Mouse (Mus musculus): ENCODE measurements around the gene 1700123L14Rik. TPM values are rescaled to one million over a fixed set of nuclear protein-coding genes. Genes with fewer than 3 reads are reported as not detected.

1700123L14Rik gene
- polyA plus RNA-seq, 1 experiment from 2014 or later, result 0.23 TPM

DNA sequence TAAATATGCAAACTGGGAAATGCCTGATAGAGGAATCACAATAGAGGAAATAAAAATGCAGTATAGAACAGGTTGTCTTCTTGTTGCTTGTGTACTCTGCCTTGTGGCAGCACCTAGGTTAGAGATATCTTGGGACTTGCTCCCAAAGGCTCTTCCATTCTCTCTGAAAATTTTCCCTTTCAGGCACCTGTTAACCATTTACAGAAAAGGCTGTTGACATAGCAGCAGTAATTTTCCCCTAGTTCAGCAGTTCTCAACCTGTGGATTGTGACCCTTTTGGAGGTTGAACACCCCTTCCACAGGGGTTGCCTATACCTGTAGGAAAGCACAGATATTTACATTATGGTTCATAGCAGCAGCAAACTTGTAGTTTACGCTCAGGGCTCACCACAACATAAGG, 22.7 kb downstream of the 1700123L14Rik start:
- DNase-seq (ENCODE audit: low spot score) (no peak), ATAC-seq (replicated peaks; ENCODE audit: low FRiP score, low TSS enrichment, low read depth) (no peak)
- Histone ChIP-seq H3K27me3 (replicated peaks; ENCODE audit: control insufficient read depth, insufficient read depth, low read length) (no peaks in the 10 kb centered on the region), H3K4me3 (ENCODE audit: low read depth, low read length) (no peak overlapping the region), H3K36me3 (ENCODE audit: control insufficient read depth, insufficient read depth, low read length) (no peaks in the 10 kb centered on the region), H3K27ac (ENCODE audit: low read depth) (no peak overlapping the region), H3K4me1 (replicated peaks; ENCODE audit: control insufficient read depth, insufficient read depth, low read length) (peaks cover 7% of the 10 kb centered on the region), H3K4me2 (ENCODE audit: low read length) (no peak overlapping the region), H3K9me3 (ENCODE audit: control insufficient read depth, low read length) (no peaks in the 10 kb centered on the region), H3K9ac (ENCODE audit: low read length) (no peak overlapping the region)
- WGBS, result 87% methylated on average over 1 of the region's 1 CpGs

DNA sequence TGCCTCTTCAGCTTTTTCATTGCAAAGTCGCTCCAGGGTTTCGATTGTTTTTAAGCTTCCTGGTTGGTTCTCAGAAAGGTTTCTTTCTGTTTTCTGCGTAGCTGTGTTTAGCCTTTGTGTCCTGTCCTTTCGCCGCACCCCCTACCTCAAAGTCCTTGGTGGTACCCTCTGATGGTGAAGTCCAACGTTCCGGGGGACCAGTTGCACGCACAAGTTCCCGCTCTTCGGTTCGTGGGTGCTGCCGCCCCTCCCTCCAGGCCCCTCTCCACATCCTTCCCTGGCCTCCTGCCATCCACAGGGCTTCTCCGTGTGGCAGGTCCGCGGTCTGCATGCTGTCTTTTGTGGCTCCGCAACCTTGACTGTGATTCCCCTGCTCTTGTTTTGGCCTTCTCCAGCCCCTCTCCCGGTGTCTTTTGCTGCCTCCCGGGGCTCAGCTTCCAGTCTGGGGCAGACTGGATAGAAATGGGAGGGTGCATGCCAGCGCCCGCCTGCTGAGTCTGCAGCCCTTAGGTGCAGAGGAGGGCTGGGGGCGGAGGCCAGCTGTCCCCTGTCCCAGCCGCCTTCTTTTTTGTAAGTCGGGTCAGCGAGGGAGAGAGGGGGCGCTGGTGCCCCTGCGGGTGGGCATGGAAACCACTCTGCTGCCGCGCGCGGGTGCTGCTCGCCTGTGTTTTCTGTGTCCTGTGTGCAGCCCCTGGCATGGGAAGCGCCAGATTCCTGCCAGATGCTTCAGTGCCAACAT, 49.3 kb downstream of the 1700123L14Rik start:
- H3K4me2 ChIP-seq (ENCODE audit: low read length), result peak overlapping the region; percentile 92
- H3K27me3 ChIP-seq (replicated peaks; ENCODE audit: control insufficient read depth, insufficient read depth, low read length), result no peaks in the 10 kb centered on the region
- H3K9ac ChIP-seq (ENCODE audit: low read length), result peak overlapping the region; percentile 62
- ATAC-seq (replicated peaks; ENCODE audit: low FRiP score, low TSS enrichment, low read depth), result peak; percentile 72
- peak overlapping the region; percentile 54 for H3K4me3 ChIP-seq (ENCODE audit: low read depth, low read length)
- no peaks in the 10 kb centered on the region for H3K9me3 ChIP-seq (ENCODE audit: control insufficient read depth, low read length)
- no peak overlapping the region for H3K27ac ChIP-seq (ENCODE audit: low read depth)
- WGBS, result 1% methylated on average over 32 of the region's 32 CpGs
- no peaks in the 10 kb centered on the region for H3K36me3 ChIP-seq (ENCODE audit: control insufficient read depth, insufficient read depth, low read length)
- peak; percentile 84 for DNase-seq (ENCODE audit: low spot score)
- H3K4me1 ChIP-seq (replicated peaks; ENCODE audit: control insufficient read depth, insufficient read depth, low read length), result peaks cover 7% of the 10 kb centered on the region

DNA sequence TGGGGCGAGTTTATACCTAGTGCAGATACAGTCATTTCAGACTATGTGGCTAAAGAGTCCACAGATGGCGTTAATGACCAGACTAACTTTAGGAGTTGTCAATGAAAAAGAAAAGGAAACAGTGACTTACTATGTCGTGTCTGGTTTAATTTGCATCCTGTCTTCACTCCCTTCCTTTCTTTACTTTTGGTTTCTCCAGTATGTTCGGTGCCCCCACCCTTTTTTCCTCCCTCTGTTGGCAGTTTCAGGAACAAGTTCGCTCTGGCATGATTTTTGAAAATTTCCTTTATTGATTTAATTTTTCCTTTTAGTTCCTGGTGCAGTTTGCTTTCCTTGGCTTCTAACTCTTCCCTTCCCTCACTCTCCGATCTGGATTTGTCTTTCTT, 49.9 kb downstream of the 1700123L14Rik start:
- Histone ChIP-seq H3K9ac (ENCODE audit: low read length) (peak overlapping the region; percentile 62), H3K4me3 (ENCODE audit: low read depth, low read length) (peak overlapping the region; percentile 54), H3K4me2 (ENCODE audit: low read length) (peak overlapping the region; percentile 92), H3K4me1 (replicated peaks; ENCODE audit: control insufficient read depth, insufficient read depth, low read length) (peaks cover 7% of the 10 kb centered on the region), H3K27ac (ENCODE audit: low read depth) (no peak overlapping the region), H3K9me3 (ENCODE audit: control insufficient read depth, low read length) (no peaks in the 10 kb centered on the region), H3K27me3 (replicated peaks; ENCODE audit: control insufficient read depth, insufficient read depth, low read length) (no peaks in the 10 kb centered on the region), H3K36me3 (ENCODE audit: control insufficient read depth, insufficient read depth, low read length) (no peaks in the 10 kb centered on the region)
- no peak for ATAC-seq (replicated peaks; ENCODE audit: low FRiP score, low TSS enrichment, low read depth)
- WGBS, result 8% methylated on average over 6 of the region's 6 CpGs
- peak; percentile 51 for DNase-seq (ENCODE audit: low spot score)

Other genes with a start within 250 kb of the 1700123L14Rik start
- 9.4 and 10.6 TPM in 2 replicates for gene Fam19a1, start 53.1 kb downstream of the 1700123L14Rik start, polyA plus RNA-seq (2014; fragmentation: Nextera tagmentation; extraction: Ambion mirVana)

All from intestine, embryonic 14.5 days (tissue).